Mouse (Mus musculus): Measurements from ENCODE around the gene Fam222a.

DNA sequence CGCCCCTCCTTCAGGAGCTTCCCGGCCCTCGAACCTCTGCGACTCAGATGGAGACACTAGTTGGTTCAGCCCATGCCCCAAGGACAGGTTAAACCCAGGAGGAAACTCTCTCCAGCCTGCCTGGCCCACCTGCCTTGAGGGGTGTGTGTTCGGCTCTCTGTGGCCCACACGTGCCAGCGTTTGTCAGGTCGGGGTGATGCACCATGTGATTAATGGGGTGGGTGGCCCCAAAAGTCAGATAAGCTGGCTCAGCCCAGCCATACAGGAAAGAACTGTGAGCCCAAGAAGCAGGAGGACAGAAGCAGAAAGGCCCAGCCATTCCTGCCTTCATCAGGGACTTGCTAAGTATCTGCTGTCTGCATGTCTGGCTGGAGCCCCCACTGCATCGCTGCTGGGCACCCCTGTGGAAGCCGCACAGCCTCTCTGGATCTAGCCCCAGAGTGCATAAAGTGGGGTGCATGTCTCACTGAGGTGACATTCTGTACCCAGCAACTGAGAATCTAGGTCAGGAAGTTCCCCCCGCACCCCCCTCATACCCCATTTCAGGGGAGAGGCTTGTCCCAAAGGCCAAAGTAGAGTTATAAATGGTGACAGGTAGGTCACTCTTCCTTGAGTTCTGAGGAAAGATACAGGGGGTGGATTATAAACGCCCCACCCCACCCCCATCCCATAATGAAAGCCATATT lies 15.8 kb downstream of the Fam222a start:
- TF ChIP-seq CTCF (IDR thresholded peaks at IDR 0.05; ENCODE audit: extremely low read depth, insufficient read length, insufficient replicate concordance, low read depth, low read length): no peak
- TF ChIP-seq POLR2A (IDR thresholded peaks at IDR 0.05; ENCODE audit: low read depth, low read length): no peak

Measured in small intestine, adult 2 months (tissue).